Mouse (Mus musculus) lung, postnatal 0 days (tissue): Measurements from ENCODE around the gene Rap1b.

Source experiments
- CTCF ChIP-seq: IDR thresholded peaks from 2 replicates; pipeline ENCODE4 v1.5.1; 2016; ENCODE audit warnings: antibody characterized with exemption, mild to moderate bottlenecking
- EP300 ChIP-seq: IDR thresholded peaks from 2 replicates; pipeline ENCODE4 v1.6.1; 2016; ENCODE audit warnings: antibody characterized with exemption, mild to moderate bottlenecking, control low read depth

DNA sequence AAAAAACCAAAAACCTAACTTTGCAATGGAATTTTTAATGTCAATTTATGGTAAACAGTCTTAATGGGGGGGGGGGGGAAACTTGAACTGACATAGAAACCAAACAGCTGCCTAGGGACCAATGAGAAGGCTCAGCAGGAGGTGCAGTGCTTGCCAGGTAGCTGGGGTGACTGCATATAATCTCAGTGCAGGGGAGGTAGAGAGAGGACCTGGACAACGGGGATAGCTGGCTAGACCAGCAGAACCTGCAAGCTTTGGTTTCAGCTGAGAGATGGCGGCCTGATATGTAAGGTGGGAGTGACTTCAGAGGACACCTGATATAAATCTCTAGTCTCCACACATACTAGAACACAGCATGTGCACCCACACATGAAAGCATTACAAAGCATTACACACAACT lies 33.3 kb downstream of the Rap1b start:
- no peak for TF ChIP-seq CTCF
- no peak for TF ChIP-seq EP300
